Mouse (Mus musculus) ovary, postnatal 10 days (tissue): ENCODE measurements around the gene Trmo.

Experiments
- DNase-seq: peaks from one replicate; pipeline ENCODE4 v3.0.0; 2022; ENCODE audit warnings: low spot score

The Trmo gene

DNA sequence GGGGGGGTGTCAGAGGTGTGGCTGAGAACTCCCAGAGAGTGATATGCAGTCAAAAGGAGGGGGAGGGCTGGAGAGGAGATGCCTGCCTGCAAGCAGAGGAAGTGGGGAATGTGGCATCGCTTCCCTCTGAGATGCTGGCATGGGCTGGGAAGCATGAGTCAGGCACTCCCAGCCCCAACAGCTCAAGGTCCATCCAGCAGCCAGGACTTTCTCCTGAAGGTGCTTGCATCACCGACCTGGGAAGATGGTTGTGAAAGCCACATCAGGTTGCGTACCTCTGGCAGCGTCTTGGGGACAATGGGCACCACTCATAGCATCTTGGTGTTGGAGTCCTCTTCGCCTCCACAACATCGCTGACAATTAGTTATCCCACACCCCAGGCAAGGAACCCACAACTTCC, 18.8 kb downstream of the Trmo start:
- no peak for DNase-seq

DNA sequence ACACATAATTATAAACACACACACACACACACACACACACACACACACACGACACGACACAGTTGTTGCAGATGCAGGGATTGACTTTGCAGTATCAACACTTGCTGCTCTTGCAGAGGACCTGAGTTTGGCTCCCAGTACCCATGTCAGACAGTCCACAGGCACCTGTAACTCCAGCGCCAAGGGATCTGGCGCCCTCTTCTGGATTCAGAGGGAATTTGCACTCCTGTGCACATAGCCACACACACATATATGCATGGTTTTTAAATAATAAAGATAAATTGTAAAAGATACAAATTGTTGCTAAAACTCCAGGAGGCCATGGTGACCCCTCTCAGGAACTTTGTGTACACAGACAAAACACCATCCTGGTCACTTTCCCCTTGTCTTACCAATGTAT, 20.2 kb downstream of the Trmo start:
- no peak for DNase-seq

DNA sequence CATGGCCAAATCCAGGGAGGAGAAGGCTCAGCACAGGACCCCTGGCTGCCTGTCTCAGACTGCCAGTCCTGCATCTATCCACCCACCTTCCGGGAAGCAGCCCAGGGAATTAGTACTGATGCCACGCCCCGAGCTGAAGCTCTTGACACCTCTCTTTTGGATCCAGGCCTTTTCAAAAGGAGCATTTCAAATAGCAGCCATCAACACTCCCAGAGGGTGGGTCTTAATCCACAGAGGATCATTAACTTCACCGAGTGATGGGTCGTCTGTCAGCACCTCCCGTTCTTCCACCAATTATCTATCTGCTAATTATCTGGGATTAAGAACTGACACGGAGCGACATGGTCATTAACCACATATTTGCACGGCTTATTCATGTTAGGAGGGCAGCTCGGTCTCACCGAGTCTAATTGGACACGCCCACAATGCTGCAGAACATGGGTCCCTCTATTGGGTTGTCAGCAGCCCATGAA, 21.7 kb downstream of the Trmo start:
- no peak for DNase-seq

DNA sequence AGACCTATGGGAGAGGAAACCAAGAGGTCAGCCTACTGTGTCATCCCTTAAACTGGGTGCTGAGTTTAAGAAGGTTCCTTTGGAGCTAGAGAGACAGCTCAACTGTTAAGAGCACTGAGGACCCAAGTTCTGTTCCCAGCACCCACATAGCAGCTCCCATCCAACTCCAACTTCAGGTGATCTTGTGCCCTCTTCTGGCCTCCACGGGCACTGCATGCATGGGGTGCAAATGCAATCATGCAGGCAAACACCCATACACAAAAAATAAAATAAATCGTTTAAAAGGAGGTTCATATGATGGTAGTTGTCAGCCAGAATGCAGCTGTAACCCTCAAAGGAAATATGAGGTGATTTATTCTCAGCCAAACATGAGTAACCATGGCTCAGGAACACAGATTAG, 24.9 kb downstream of the Trmo start:
- DNase-seq, result no peak

- no peak for DNase-seq
These were observed 28.0 kb downstream of the Trmo start for GRCm38 (mm10) chr4:46361258-46361657.

- DNase-seq, result no peak
These were observed 29.5 kb downstream of the Trmo start for GRCm38 (mm10) chr4:46359539-46360253.

- no peak for DNase-seq
These were observed 32.7 kb downstream of the Trmo start for GRCm38 (mm10) chr4:46356351-46357133.

DNA sequence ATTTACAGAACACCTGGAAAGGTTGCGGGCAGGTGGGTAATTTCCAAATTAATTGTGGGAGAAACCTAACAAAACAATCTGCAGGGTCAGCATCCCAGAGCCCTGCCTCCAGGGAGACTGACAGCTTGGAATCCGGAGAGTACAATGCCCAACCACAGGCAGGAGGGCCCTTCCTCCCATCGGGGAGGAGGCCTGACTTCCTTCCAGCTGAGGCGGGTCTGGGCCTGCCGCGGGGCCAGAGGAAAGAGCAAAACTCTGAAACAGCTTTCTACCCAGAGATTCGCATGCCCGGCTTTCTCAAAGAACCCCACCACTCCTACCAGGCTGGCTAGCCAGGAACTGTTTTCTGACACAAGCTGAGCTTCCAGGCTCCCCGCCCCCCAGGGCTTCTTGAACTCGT, 36.2 kb downstream of the Trmo start:
- DNase-seq, result no peak

DNA sequence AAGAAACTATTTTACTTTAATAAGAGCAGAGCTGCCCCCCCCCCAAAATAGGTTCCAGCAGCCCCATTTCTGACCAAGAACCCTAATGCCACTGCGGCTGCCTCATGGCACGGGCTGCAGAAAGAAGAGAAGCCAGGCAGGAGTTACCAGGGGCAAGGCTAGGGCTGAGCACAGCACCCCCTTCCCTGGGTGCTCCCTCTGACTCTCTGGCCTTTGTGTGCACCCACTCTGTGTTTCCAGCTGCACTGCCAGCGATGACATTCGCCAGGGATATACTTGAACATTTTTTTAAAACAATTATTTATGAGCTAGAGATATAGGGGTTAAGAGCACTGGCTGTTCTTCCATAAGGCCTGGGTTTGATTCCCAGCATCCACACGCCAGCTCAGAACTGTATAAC, 39.7 kb downstream of the Trmo start:
- no peak for DNase-seq

DNA sequence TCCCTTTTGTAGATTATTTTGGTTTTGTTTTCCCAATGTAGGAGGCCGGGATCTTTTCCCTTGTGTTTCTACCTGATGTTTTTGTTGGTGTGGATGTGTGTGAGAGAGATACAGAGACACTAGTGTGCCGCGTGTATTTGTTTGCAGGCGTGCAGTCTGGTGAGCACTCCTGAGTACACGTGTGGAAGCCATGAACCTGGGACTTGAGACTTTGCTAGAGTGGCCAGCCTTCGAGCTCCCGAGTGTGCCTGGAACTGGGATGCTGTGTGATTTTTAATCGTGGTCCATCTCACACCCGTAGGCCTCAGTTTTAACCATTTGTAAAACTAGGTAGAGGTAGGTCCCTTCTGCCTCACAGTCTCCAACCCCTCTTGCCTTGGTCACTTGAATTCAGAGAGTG, 40.3 kb downstream of the Trmo start:
- DNase-seq, result no peak

DNA sequence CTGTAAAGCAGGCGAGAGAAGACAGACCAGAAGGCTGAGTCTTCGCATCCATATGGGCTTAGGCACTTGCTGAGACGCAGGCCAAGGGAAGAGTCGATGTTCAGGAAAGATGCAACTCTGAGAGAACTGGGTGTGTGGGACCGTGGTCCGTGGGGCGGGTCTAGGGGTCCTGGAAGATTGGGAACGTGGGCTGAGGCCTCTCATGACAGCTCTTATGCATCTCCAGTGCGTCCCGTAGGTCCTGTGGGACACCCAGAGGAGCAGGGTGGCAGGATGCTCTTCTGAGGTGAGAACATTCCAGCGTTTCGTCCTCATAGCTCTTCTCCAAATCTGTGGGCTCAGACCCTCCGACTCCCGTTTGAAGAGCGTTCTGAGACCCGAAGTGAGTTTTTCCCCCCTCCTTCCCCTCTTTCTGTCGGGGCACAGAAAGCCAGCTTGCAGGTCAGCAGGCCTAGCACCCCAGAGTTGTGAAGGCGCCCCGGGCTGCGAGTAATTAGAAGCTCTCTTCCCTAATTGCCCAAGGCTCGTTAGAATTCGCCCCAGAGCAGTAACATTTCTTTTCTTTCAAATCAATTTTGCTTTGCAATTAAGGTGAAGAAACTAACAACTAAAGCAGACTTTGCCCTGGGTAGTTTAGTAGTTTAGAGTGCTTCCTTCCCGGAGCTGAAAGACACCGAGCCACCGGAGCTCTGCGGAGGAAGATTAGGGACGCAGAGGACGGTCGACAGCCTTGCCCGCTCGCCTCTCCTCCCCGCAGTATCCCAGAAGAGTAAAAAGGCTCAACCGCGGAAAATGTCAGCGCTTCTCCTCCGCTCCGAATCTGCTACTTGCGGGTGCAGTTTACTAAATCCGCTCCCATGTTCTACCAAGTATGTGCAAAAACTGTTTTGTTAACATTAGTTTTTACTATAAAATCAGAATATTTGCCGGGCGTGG, 41.4 kb downstream of the Trmo start:
- no peak for DNase-seq

DNA sequence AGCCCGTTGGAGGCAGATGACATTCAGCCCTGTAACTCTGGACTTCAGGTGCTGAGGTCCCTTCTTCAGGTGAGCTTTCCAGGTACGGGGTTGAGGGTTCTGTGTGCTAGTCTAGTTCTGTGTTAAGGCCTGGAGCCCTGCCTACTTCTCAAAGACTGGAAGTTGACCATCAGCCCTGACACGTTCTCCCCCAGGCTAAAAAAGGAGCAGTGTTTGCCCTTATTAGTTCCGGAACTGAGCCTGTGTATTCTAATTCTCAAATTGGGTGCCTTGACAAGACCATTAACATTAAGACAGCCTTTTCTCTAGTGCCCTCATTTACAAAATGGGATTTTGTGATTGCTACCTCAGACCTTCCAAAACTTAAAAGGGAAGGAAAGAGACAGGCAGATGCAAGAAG, 42.1 kb downstream of the Trmo start:
- no peak for DNase-seq

DNA sequence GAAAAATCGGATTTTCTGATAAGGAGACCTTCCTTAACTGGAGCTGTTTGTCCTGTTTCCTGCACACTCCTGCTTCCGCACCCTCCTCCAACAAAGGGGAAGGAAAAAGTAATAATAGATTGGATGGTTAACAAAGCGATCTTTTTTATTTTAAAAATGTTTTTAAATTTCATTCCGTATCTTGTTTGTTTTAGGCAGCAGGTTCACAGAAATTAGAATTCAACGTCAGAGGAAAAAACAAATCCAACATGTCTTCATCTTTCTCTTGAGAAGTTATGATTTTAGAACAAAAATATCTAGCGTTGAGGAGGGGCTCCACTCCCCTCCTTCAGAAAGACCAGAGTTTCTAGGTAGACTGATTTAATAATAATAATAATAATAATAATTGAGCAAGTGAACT, 43.0 kb downstream of the Trmo start:
- no peak for DNase-seq

- DNase-seq, result no peak
These were observed 43.5 kb downstream of the Trmo start for GRCm38 (mm10) chr4:46345773-46346100.

DNA sequence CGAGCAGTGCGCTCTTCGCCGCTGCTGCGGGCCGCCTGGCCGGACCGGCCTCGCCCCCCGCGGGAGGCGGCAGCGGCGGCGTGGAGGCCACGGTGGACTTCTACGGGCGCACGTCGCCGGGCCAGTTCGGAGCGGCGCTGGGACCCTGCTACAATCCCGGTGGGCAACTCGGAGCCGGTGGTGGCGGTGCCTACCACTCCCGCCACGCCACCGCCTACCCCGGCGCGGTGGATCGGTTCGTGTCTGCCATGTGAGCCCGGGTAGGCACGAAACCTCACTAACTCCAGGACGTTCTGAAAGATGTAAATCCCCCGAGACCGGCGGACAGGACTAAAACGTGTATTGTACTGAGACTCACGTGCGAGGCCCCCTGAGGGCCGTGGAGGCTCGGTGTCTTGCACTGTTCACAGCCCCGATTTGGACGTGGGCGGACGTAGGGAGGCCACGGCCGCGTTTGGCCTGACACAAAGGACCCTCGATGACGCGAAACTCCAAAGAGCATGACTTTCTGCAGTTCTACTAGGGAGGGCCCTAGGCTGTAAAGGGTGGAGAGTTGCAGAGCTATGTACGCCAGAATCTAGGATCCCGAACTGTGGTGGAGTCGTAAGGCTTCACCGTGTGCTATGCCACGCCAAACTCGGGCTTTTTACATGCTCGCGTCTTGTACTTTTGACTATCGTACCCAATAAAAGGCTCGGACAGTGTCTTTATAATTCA, 44.0 kb downstream of the Trmo start:
- DNase-seq, result no peak

DNA sequence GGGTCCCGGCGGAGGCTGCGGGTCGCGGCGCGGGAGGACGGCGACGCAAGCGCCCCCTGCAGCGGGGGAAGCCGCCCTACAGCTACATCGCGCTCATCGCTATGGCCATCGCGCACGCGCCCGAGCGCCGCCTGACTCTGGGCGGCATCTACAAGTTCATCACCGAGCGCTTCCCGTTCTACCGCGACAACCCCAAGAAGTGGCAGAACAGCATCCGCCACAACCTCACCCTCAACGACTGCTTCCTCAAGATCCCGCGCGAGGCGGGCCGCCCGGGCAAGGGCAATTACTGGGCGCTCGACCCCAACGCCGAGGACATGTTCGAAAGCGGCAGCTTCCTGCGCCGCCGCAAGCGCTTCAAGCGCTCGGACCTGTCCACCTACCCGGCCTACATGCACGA, 44.9 kb downstream of the Trmo start:
- DNase-seq, result no peak

DNA sequence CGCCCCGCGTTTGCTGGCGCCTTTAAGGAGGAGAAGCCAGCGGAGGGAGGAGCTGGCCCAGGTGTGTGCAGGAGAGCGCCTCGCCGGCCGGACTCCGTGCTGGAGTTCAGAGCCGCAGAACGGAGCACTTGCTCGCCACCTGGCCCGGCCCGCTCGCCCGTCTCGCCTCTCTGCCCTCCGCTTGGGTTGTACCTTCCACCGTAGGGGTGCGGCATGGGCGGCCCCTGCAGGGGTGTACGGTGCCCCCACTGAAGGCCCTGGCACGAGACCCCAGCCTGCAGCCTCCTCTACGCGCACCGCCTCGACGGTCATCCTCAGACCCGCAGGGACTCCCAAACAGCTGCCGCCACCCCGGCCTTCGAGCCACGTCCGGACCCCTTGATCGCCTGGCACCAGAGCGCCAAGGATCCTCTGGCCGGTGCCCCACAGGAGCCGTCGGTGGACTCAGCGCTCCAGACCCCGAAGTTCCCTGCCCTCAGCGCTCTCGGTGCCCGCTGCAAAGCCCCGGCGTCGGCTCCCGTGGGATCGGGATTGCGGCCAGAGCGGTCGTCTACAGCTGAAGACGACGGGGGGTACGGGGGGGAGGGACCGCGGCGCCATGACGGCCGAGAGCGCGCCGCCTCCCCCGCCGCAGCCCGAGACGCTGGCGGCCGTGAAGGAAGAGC, 45.5 kb downstream of the Trmo start, which contains the start of gene Foxe1:
TSS of gene Foxe1 (plus strand) at position 14 of the 665 bp plus-strand sequence.
- DNase-seq, result no peak

GRCm38 (mm10) chr4:46342711-46343286, 46.4 kb downstream of the Trmo start:
- DNase-seq, result no peak

DNA sequence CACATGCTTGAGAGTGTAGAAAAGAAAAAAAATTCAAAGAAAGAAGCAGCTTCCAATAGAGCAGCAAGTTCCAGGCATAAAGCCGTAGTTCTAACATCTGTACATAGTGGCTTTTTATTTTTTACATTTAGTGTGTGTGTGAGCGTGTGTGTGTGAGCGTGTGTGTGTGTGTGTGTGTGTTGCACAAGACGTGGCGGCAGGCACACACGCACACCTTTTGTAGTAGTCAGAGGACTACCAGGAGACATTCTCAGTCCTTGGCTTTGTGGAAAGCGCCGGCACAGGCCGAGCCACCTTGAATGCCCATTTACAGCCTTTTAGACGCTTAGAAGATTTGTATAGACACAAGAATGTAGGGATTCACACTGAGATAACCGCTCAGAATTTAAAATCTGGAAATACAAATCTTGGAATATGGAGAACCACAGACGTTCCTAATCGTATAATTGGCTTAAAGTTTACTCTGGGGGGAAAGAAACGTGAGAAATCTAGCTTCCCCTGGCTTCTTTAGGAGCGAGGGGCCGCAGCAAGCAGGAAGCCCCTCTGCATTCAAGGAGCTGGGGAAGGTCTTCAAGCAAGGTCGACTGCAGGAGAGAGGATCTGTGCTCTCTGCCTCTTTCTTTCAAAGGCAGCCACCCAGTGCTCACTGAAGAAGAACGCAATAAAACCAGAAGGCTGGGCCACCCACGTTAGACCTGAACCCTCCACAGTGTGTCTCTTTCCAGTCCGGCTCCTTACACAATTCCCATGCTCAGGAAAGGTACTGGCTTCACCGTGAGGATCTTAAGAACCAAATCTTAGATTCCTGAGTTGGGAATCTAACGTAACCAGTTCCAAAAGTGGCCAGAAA, 47.2 kb downstream of the Trmo start:
- DNase-seq, result no peak

DNA sequence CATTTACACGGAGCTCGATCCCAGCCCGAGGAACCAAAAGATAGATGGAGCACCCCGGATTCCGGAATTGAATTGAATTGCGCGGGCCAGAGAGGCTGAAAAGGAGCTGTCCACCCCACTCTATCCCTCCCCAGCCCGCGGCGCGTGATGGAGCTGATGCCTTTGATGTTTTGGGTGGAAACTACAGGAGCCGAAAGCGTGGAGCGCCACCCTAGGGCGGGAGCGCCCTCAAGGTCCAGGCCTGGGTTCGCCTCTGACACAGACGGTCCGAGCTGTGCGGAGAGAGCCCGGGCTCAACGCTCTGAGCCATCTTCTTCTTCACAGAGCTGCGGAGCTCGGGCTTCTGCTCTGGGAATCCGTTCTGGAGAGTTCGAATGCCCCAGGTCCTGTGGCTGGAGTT, 49.7 kb downstream of the Trmo start:
- no peak for DNase-seq
